Mouse (Mus musculus): Measurements from ENCODE around the gene Gpatch8.
"Not testable (repeated sequence)": the region's sequence is repeated elsewhere in the genome, so short reads cannot be mapped to it uniquely, and the experiment has no call there.

The Gpatch8 gene

GRCm38 (mm10) chr11:102572866-102573663 is 16.9 kb upstream of the Gpatch8 start:
- peak; percentile 85 for DNase-seq (ENCODE audit: low spot score in 2 of 2)

- no peak for DNase-seq (ENCODE audit: low spot score in 2 of 2)
These were observed 12.7 kb upstream of the Gpatch8 start for GRCm38 (mm10) chr11:102568756-102569377.

- no peak for DNase-seq (ENCODE audit: low spot score in 2 of 2)
These were observed 12.0 kb upstream of the Gpatch8 start for GRCm38 (mm10) chr11:102568191-102568590.

GRCm38 (mm10) chr11:102567723-102568122 is 11.5 kb upstream of the Gpatch8 start:
- DNase-seq (ENCODE audit: low spot score in 2 of 2): no peak

- DNase-seq (ENCODE audit: low spot score in 2 of 2): no peak
These were observed 11.0 kb upstream of the Gpatch8 start for GRCm38 (mm10) chr11:102567157-102567556.

- DNase-seq (ENCODE audit: low spot score in 2 of 2): no peak
These were observed 10.1 kb upstream of the Gpatch8 start for GRCm38 (mm10) chr11:102566290-102566689.

GRCm38 (mm10) chr11:102565741-102566140 is 9.5 kb upstream of the Gpatch8 start:
- no peak for DNase-seq (ENCODE audit: low spot score in 2 of 2)

GRCm38 (mm10) chr11:102564952-102565671 is 8.9 kb upstream of the Gpatch8 start:
- DNase-seq (ENCODE audit: low spot score in 2 of 2): not testable (repeated sequence)

- no peak for DNase-seq (ENCODE audit: low spot score in 2 of 2)
These were observed 2.5 kb upstream of the Gpatch8 start for GRCm38 (mm10) chr11:102558704-102559103.

GRCm38 (mm10) chr11:102557386-102557785 is 1.2 kb upstream of the Gpatch8 start:
- DNase-seq (ENCODE audit: low spot score in 2 of 2): no peak

- DNase-seq (ENCODE audit: low spot score in 2 of 2): no peak
These were observed 503 bp upstream of the Gpatch8 start for GRCm38 (mm10) chr11:102556716-102557074.

GRCm38 (mm10) chr11:102555400-102556030 is 677 bp downstream of the Gpatch8 start:
- DNase-seq (ENCODE audit: low spot score in 2 of 2): no peak

GRCm38 (mm10) chr11:102552051-102552450 is 4.1 kb downstream of the Gpatch8 start:
- DNase-seq (ENCODE audit: low spot score in 2 of 2): no peak

- DNase-seq (ENCODE audit: low spot score in 2 of 2): no peak
These were observed 5.0 kb downstream of the Gpatch8 start for GRCm38 (mm10) chr11:102551176-102551575.

- peak in 1 of 2 experiments; percentile 5 for DNase-seq (ENCODE audit: low spot score in 2 of 2)
These were observed 14.7 kb downstream of the Gpatch8 start for GRCm38 (mm10) chr11:102541471-102541870.

- DNase-seq (ENCODE audit: low spot score in 2 of 2): not testable (repeated sequence)
These were observed 15.9 kb downstream of the Gpatch8 start for GRCm38 (mm10) chr11:102540286-102540685.

GRCm38 (mm10) chr11:102539690-102540089 is 16.5 kb downstream of the Gpatch8 start:
- no peak for DNase-seq (ENCODE audit: low spot score in 2 of 2)

- DNase-seq (ENCODE audit: low spot score in 2 of 2): no peak
These were observed 20.0 kb downstream of the Gpatch8 start for GRCm38 (mm10) chr11:102536210-102536609.

- DNase-seq (ENCODE audit: low spot score in 2 of 2): no peak
These were observed 22.1 kb downstream of the Gpatch8 start for GRCm38 (mm10) chr11:102534078-102534477.

- DNase-seq (ENCODE audit: low spot score in 2 of 2): no peak
These were observed 24.8 kb downstream of the Gpatch8 start for GRCm38 (mm10) chr11:102531425-102531824.

- no peak for DNase-seq (ENCODE audit: low spot score in 2 of 2)
These were observed 41.3 kb downstream of the Gpatch8 start for GRCm38 (mm10) chr11:102514793-102515424.

- no peak for DNase-seq (ENCODE audit: low spot score in 2 of 2)
These were observed 46.0 kb downstream of the Gpatch8 start for GRCm38 (mm10) chr11:102510226-102510625.
